Mouse (Mus musculus) C2C12 (cell line): Measurements from ENCODE around the gene Frmd4b.

ENCODE experiments used
- CTCF ChIP-seq: IDR thresholded peaks from one replicate; pipeline ENCODE4 v1.5.1; 2011; ENCODE audit not compliant: control insufficient read depth, insufficient read depth, insufficient read length
- MYOD1 ChIP-seq: IDR thresholded peaks from one replicate; pipeline ENCODE4 v1.6.1; 2011; ENCODE audit warnings: low read depth; ENCODE audit not compliant: control insufficient read depth, insufficient read length
- MYOG ChIP-seq: IDR thresholded peaks from one replicate; pipeline ENCODE4 v1.6.1; 2011; ENCODE audit not compliant: control insufficient read depth, insufficient read length; ENCODE audit errors: extremely low read depth
- USF1 ChIP-seq: IDR thresholded peaks from one replicate; pipeline ENCODE4 v1.6.1; 2011; ENCODE audit warnings: low read depth, mild to moderate bottlenecking, control low read depth, moderate library complexity

GRCm38 (mm10) chr6:97449806-97450205, 167.5 kb downstream of the Frmd4b start:
- TF ChIP-seq CTCF (no peak), MYOD1 (no peak), USF1 (no peak), MYOG (no peak)
